Mouse (Mus musculus): Measurements from ENCODE around the gene Clk2. TPM values are rescaled to one million over a fixed set of nuclear protein-coding genes. Genes with fewer than 3 reads are reported as not detected.
"Not testable (repeated sequence)": the region's sequence is repeated elsewhere in the genome, so short reads cannot be mapped to it uniquely, and the experiment has no call there.

Clk2 gene
- polyA plus RNA-seq, 1 experiment: 72.2 TPM

GRCm38 (mm10) chr3:89159616-89160344, 4.8 kb upstream of the Clk2 start, which contains the start of gene Hcn3:
Gene Hcn3, minus strand, starts transcription at chr3:89160196.
- Histone ChIP-seq H3K4me1 (ENCODE audit: control insufficient read depth, insufficient read depth, insufficient read length) (peaks cover 5% of the 10 kb centered on the region), H3K4me3 (ENCODE audit: extremely low read depth, insufficient read depth, insufficient read length) (peak within 1 kb of the TSS; percentile 61), H3K27me3 (ENCODE audit: control insufficient read depth, insufficient read depth, low read length) (peaks cover 7% of the 10 kb centered on the region), H3K27ac (ENCODE audit: insufficient read depth, low read length) (no peak within 1 kb of the TSS), H3K36me3 (ENCODE audit: control insufficient read depth, insufficient read depth, low read length) (no peaks in the 10 kb centered on the region)
- 1% methylated on average over 49 of the region's 66 CpGs for WGBS
- DNase-seq (ENCODE audit: low read depth in 1 of 2, low spot score in 2 of 2): peak; percentile 52 to 63
- TF ChIP-seq CTCF (IDR thresholded peaks at IDR 0.05; ENCODE audit: extremely low read depth, insufficient read depth, insufficient read length, insufficient replicate concordance) (peak; percentile 50; the same call in 1 of the 2 replicates), POLR2A (IDR thresholded peaks at IDR 0.05; ENCODE audit: low read depth, low read length) (no peak)

GRCm38 (mm10) chr3:89161207-89161606, 3.4 kb upstream of the Clk2 start:
- H3K27ac ChIP-seq (ENCODE audit: insufficient read depth, low read length); H3K4me1 ChIP-seq (ENCODE audit: control insufficient read depth, insufficient read depth, insufficient read length); H3K4me3 ChIP-seq (ENCODE audit: extremely low read depth, insufficient read depth, insufficient read length); H3K27me3 ChIP-seq (ENCODE audit: control insufficient read depth, insufficient read depth, low read length); DNase-seq (ENCODE audit: low read depth in 1 of 2, low spot score in 2 of 2); H3K36me3 ChIP-seq (ENCODE audit: control insufficient read depth, insufficient read depth, low read length): not testable (repeated sequence)

GRCm38 (mm10) chr3:89161786-89162185, 2.8 kb upstream of the Clk2 start:
- no peak overlapping the region for H3K4me3 ChIP-seq (ENCODE audit: extremely low read depth, insufficient read depth, insufficient read length)
- WGBS: 77% methylated on average over 4 of the region's 4 CpGs
- no peak for DNase-seq (ENCODE audit: low read depth in 1 of 2, low spot score in 2 of 2)
- TF ChIP-seq CTCF (IDR thresholded peaks at IDR 0.05; ENCODE audit: extremely low read depth, insufficient read depth, insufficient read length, insufficient replicate concordance): no peak
- no peak for TF ChIP-seq POLR2A (IDR thresholded peaks at IDR 0.05; ENCODE audit: low read depth, low read length)
- H3K27ac ChIP-seq (ENCODE audit: insufficient read depth, low read length): no peak overlapping the region
- H3K4me1 ChIP-seq (ENCODE audit: control insufficient read depth, insufficient read depth, insufficient read length): peaks cover 5% of the 10 kb centered on the region
- no peaks in the 10 kb centered on the region; the same call in 1 of the 2 replicates for H3K36me3 ChIP-seq (ENCODE audit: control insufficient read depth, insufficient read depth, low read length)
- H3K27me3 ChIP-seq (ENCODE audit: control insufficient read depth, insufficient read depth, low read length): peaks cover 7% of the 10 kb centered on the region

- DNase-seq (ENCODE audit: low read depth in 1 of 2, low spot score in 2 of 2): no peak
- H3K4me1 ChIP-seq (ENCODE audit: control insufficient read depth, insufficient read depth, insufficient read length): peaks cover 5% of the 10 kb centered on the region
- H3K27me3 ChIP-seq (ENCODE audit: control insufficient read depth, insufficient read depth, low read length): peaks cover 7% of the 10 kb centered on the region
- no peak overlapping the region for H3K4me3 ChIP-seq (ENCODE audit: extremely low read depth, insufficient read depth, insufficient read length)
- WGBS: 93% methylated on average over 1 of the region's 1 CpGs
- TF ChIP-seq CTCF (IDR thresholded peaks at IDR 0.05; ENCODE audit: extremely low read depth, insufficient read depth, insufficient read length, insufficient replicate concordance): no peak
- TF ChIP-seq POLR2A (IDR thresholded peaks at IDR 0.05; ENCODE audit: low read depth, low read length): no peak
- H3K27ac ChIP-seq (ENCODE audit: insufficient read depth, low read length): no peak overlapping the region
- peaks cover 6% of the 10 kb centered on the region for H3K36me3 ChIP-seq (ENCODE audit: control insufficient read depth, insufficient read depth, low read length)
Measured at GRCm38 (mm10) chr3:89163123-89163522, 1.5 kb upstream of the Clk2 start.

GRCm38 (mm10) chr3:89163643-89164245, 851 bp upstream of the Clk2 start:
- WGBS: 29% methylated on average over 5 of the region's 5 CpGs
- Histone ChIP-seq H3K4me3 (ENCODE audit: extremely low read depth, insufficient read depth, insufficient read length) (no peak overlapping the region), H3K36me3 (ENCODE audit: control insufficient read depth, insufficient read depth, low read length) (peaks cover 12% of the 10 kb centered on the region), H3K4me1 (ENCODE audit: control insufficient read depth, insufficient read depth, insufficient read length) (peaks cover 5% of the 10 kb centered on the region), H3K27me3 (ENCODE audit: control insufficient read depth, insufficient read depth, low read length) (peaks cover 7% of the 10 kb centered on the region), H3K27ac (ENCODE audit: insufficient read depth, low read length) (peak overlapping the region; percentile 27; the same call in 1 of the 2 replicates)
- no peak for DNase-seq (ENCODE audit: low read depth in 1 of 2, low spot score in 2 of 2)
- TF ChIP-seq CTCF (IDR thresholded peaks at IDR 0.05; ENCODE audit: extremely low read depth, insufficient read depth, insufficient read length, insufficient replicate concordance) (no peak), POLR2A (IDR thresholded peaks at IDR 0.05; ENCODE audit: low read depth, low read length) (no peak)

GRCm38 (mm10) chr3:89165268-89165870, 774 bp downstream of the Clk2 start:
- TF ChIP-seq CTCF (IDR thresholded peaks at IDR 0.05; ENCODE audit: extremely low read depth, insufficient read depth, insufficient read length, insufficient replicate concordance) (no peak), POLR2A (IDR thresholded peaks at IDR 0.05; ENCODE audit: low read depth, low read length) (no peak)
- WGBS: 21% methylated on average over 12 of the region's 12 CpGs
- H3K27ac ChIP-seq (ENCODE audit: insufficient read depth, low read length): peak overlapping the region; percentile 54
- peaks cover 3% of the 10 kb centered on the region; the same call in 1 of the 2 replicates for H3K4me1 ChIP-seq (ENCODE audit: control insufficient read depth, insufficient read depth, insufficient read length)
- H3K4me3 ChIP-seq (ENCODE audit: extremely low read depth, insufficient read depth, insufficient read length): peak overlapping the region; percentile 65
- H3K36me3 ChIP-seq (ENCODE audit: control insufficient read depth, insufficient read depth, low read length): peaks cover 27% of the 10 kb centered on the region
- no peak for DNase-seq (ENCODE audit: low read depth in 1 of 2, low spot score in 2 of 2)
- no peaks in the 10 kb centered on the region for H3K27me3 ChIP-seq (ENCODE audit: control insufficient read depth, insufficient read depth, low read length)
